Mouse (Mus musculus) mammary gland, adult 2 months (tissue): ENCODE results near the gene Olfr473. TPM values are rescaled to one million over a fixed set of nuclear protein-coding genes. Genes with fewer than 3 reads are reported as not detected.

ENCODE experiments used
- polyA plus RNA-seq: library from polyadenylated mRNA; depleted of rRNA; stranded (reverse); fragments of >200 nt; gene quantifications from 2 replicates; pipeline ENCODE4 v1.2.3, GENCODE M21; 2012; ENCODE audit warnings: low replicate concordance; rRNA removed

The Olfr473 gene
- not detected in 2 replicates for polyA plus RNA-seq

DNA sequence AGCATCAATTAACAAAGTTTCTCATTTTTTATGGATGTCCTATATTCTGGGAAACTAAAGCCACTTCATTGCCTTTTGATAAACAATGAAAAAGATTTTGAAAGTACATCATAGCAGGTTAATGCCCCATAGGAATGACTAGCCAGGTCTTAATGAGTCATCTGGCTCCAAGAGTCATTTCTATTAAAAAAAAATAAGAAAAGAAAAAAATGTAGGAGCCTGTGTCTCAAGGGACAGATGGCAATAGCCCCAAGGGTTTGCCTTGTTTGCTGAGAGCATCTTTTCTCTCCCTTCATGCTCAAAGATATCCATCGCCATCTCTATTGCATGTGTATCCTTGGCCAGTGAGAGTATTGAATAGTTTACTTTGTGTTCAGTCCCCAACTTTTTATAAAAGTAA, at the start of gene Olfr473:
Gene Olfr473 (plus strand): TSS at position 301 of the 400 bp plus-strand sequence.

GRCm38 (mm10) chr7:107897602-107898001, 32.6 kb upstream of the Olfr473 start, which contains the start of gene Olfr472:
Olfr472 (plus strand) TSS chr7:107897902.

DNA sequence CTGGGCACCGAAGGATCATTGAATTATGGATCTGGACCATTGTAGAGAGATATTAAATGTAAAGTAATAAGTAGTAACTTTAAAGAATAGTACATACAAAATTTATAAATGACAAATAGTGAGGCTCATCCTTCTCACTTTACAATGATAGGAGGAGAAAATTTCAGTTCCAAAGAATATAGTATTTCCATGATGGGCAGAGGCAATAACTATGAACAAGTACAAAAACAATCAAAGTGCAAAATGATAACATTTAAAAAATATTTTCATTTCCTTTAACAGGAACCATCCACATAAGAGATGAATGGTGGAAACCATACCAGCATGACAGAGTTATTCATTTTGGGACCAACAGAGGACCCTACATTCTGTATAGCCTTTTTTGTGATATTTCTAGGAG, 24.1 kb downstream of the Olfr473 start, which contains the start of gene Olfr474:
Gene Olfr474 (plus strand): TSS at position 301 of the 400 bp plus-strand sequence.

GRCm38 (mm10) chr7:107964503-107964902, 34.3 kb downstream of the Olfr473 start, which contains the start of gene Olfr476:
Olfr476 (plus strand) TSS chr7:107964803.

Other genes starting within 250 kb of the Olfr473 start
- 0.04 TPM in 1 of 2 replicates, not detected in the other for gene Cyb5r2, start 172.4 kb upstream of the Olfr473 start, polyA plus RNA-seq
- gene Ovch2, start 129.2 kb upstream of the Olfr473 start, polyA plus RNA-seq = 0.06 TPM in 1 of 2 replicates, not detected in the other
- not detected in 2 replicates for gene Olfr467, start 118.2 kb upstream of the Olfr473 start, polyA plus RNA-seq
- gene Olfr469, start 104.9 kb upstream of the Olfr473 start, polyA plus RNA-seq = not detected in 2 replicates
- gene Olfr470, start 83.0 kb upstream of the Olfr473 start, polyA plus RNA-seq = not detected in 2 replicates
- not detected in 2 replicates for gene Olfr472, start 32.5 kb upstream of the Olfr473 start, polyA plus RNA-seq
- gene Olfr474, start 24.2 kb downstream of the Olfr473 start, polyA plus RNA-seq = not detected in 2 replicates
- gene Olfr476, start 34.4 kb downstream of the Olfr473 start, polyA plus RNA-seq = not detected in 2 replicates
- not detected in 2 replicates for gene Olfr477, start 56.2 kb downstream of the Olfr473 start, polyA plus RNA-seq
- not detected in 2 replicates for gene Olfr478, start 103.5 kb downstream of the Olfr473 start, polyA plus RNA-seq
- gene Olfr479, start 120.2 kb downstream of the Olfr473 start, polyA plus RNA-seq = not detected in 2 replicates
- gene Olfr480, start 136.9 kb downstream of the Olfr473 start, polyA plus RNA-seq = not detected in 2 replicates
- not detected in 2 replicates for gene Olfr481, start 149.4 kb downstream of the Olfr473 start, polyA plus RNA-seq
- gene Olfr482, start 167.1 kb downstream of the Olfr473 start, polyA plus RNA-seq = not detected in 2 replicates
- not detected in 2 replicates for gene Olfr483, start 170.4 kb downstream of the Olfr473 start, polyA plus RNA-seq
- gene Olfr484, start 197.0 kb downstream of the Olfr473 start, polyA plus RNA-seq = not detected in 2 replicates
- not detected in 2 replicates for gene Olfr485, start 229.4 kb downstream of the Olfr473 start, polyA plus RNA-seq
- gene Olfr486, start 242.3 kb downstream of the Olfr473 start, polyA plus RNA-seq = not detected in 2 replicates